Comparison of ENCODE assay signal across 24 mouse cellular contexts in the genomic region with DNA sequence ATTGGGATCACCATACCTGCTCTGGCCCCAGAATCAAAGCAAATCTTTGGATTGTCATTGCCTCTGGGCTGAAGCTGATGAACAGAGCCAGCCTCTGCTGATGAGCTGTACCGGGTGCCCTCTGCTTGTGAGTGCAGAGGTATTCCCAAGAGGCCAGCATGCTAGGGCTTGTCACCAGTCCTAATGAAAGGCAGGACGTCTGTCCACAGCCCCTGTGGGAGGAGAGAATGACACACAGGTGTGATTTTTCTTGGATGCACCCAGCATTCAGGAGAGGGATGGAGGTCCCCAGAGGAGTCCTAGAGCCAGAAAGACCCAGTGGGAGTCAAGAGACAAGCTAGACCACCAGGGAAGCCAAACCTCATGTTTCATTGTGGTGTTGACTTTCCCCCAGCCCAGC. TPM values are rescaled to one million over a fixed set of nuclear protein-coding genes. Genes with fewer than 3 reads are reported as not detected.
DNase-seq lines count a peak whose midpoint lies in the region; ATAC-seq and TF ChIP-seq lines count a peak whose summit lies in the region.
"Had no signal": no experiment of that assay in that cellular context is flagged by ENCODE, and none has a peak within 500 bp of the region (broad histone marks: within the 10 kb centered on the region; RNA-seq: fewer than 3 reads in every experiment).

No protein-coding gene starts in this region.

- H3K36me3 ChIP-seq in embryonic facial prominence, embryonic 14.5 days (ENCODE audit: control insufficient read depth, insufficient read depth, low read length), result no peaks in the 10 kb centered on the region
- no peaks in the 10 kb centered on the region for H3K36me3 ChIP-seq in embryonic facial prominence, embryonic 10.5 days (replicated peaks)
- no peaks in the 10 kb centered on the region for H3K36me3 ChIP-seq in midbrain, embryonic 11.5 days (ENCODE audit: control insufficient read depth, insufficient read depth, low read length)
- no peaks in the 10 kb centered on the region for H3K36me3 ChIP-seq in midbrain, embryonic 10.5 days
- H3K36me3 ChIP-seq in limb, embryonic 10.5 days, result no peaks in the 10 kb centered on the region
- H3K36me3 ChIP-seq: embryonic facial prominence, embryonic 12.5 days; forebrain, embryonic 15.5 days had no signal

- H3K27me3 ChIP-seq in embryonic facial prominence, embryonic 14.5 days (replicated peaks; ENCODE audit: control insufficient read depth, insufficient read depth, low read length), result no peaks in the 10 kb centered on the region
- H3K27me3 ChIP-seq in embryonic facial prominence, embryonic 10.5 days (replicated peaks; ENCODE audit: low read depth, poor library complexity, severe bottlenecking), result no peaks in the 10 kb centered on the region
- H3K27me3 ChIP-seq in midbrain, embryonic 11.5 days (ENCODE audit: control insufficient read depth, insufficient read depth, low read length), result no peaks in the 10 kb centered on the region
- no peaks in the 10 kb centered on the region for H3K27me3 ChIP-seq in midbrain, embryonic 10.5 days (ENCODE audit: low read depth, poor library complexity, severe bottlenecking)
- no peaks in the 10 kb centered on the region for H3K27me3 ChIP-seq in limb, embryonic 10.5 days (ENCODE audit: low read depth, poor library complexity, severe bottlenecking)
- H3K27me3 ChIP-seq: embryonic facial prominence, embryonic 12.5 days; forebrain, embryonic 13.5 days; forebrain, embryonic 15.5 days had no signal

- TF ChIP-seq CTCF in lung, adult 2 months (IDR thresholded peaks at IDR 0.05; ENCODE audit: insufficient read depth, low read length), result no peak

- peak; percentile 19 for DNase-seq in embryonic facial prominence, embryonic 14.5 days (ENCODE audit: low spot score)
- no peak for DNase-seq in embryonic facial prominence, embryonic 10.5 days (ENCODE audit: low spot score)
- peak; percentile 14 for DNase-seq in midbrain, embryonic 11.5 days (ENCODE audit: low spot score, missing footprints)
- no peak for DNase-seq in midbrain, embryonic 10.5 days (ENCODE audit: low spot score)
- peak; percentile 21 for DNase-seq in limb, embryonic 10.5 days (ENCODE audit: low spot score)
- DNase-seq in spleen, postnatal 10 days (ENCODE audit: low spot score in 2 of 2), result no peak
- no peak for DNase-seq in lung, adult 2 months
- DNase-seq: adrenal gland, adult 2 months; adrenal gland, postnatal 10 days; adrenal gland, postnatal 25 days; B cell, adult 2 months; cerebellum, adult 11 months; cerebellum, adult 18-20 months; cerebellum, adult 8-10 months; cerebellum, adult 9-11 months; cerebellum, postnatal 14 days; cerebellum, postnatal 36 days; embryo, embryonic 11 days had no signal

- no peaks in the 10 kb centered on the region for H3K9me3 ChIP-seq in embryonic facial prominence, embryonic 14.5 days (ENCODE audit: control insufficient read depth, low read length)
- no peaks in the 10 kb centered on the region for H3K9me3 ChIP-seq in embryonic facial prominence, embryonic 10.5 days
- H3K9me3 ChIP-seq in midbrain, embryonic 11.5 days (ENCODE audit: control insufficient read depth, low read length), result no peaks in the 10 kb centered on the region
- H3K9me3 ChIP-seq in midbrain, embryonic 10.5 days (replicated peaks), result no peaks in the 10 kb centered on the region
- H3K9me3 ChIP-seq in limb, embryonic 10.5 days (replicated peaks), result no peaks in the 10 kb centered on the region
- H3K9me3 ChIP-seq: embryonic facial prominence, embryonic 12.5 days; forebrain, embryonic 13.5 days; forebrain, embryonic 15.5 days had no signal

- no peak overlapping the region for H3K4me2 ChIP-seq in embryonic facial prominence, embryonic 14.5 days (ENCODE audit: low read depth, low read length)
- no peak overlapping the region for H3K4me2 ChIP-seq in midbrain, embryonic 11.5 days
- H3K4me2 ChIP-seq: embryonic facial prominence, embryonic 12.5 days; forebrain, embryonic 13.5 days; forebrain, embryonic 15.5 days had no signal

- ATAC-seq in embryonic facial prominence, embryonic 14.5 days (ENCODE audit: low read depth), result no peak
- no peak for ATAC-seq in midbrain, embryonic 11.5 days (ENCODE audit: low FRiP score)
- ATAC-seq: CD4-positive, CD25-positive, alpha-beta regulatory T cell, adult 4 months; forebrain, embryonic 13.5 days; forebrain, embryonic 15.5 days had no signal

- no peak overlapping the region for H3K27ac ChIP-seq in embryonic facial prominence, embryonic 14.5 days (replicated peaks; ENCODE audit: low read depth, low read length)
- H3K27ac ChIP-seq in embryonic facial prominence, embryonic 10.5 days (replicated peaks), result no peak overlapping the region; the same call in 1 of the 2 replicates
- H3K27ac ChIP-seq in midbrain, embryonic 11.5 days (ENCODE audit: low read depth, low read length), result no peak overlapping the region
- H3K27ac ChIP-seq in midbrain, embryonic 10.5 days (replicated peaks), result no peak overlapping the region
- H3K27ac ChIP-seq in limb, embryonic 10.5 days, result no peak overlapping the region
- H3K27ac ChIP-seq: embryonic facial prominence, embryonic 12.5 days; forebrain, embryonic 13.5 days; forebrain, embryonic 15.5 days had no signal

- no peak overlapping the region for H3K9ac ChIP-seq in embryonic facial prominence, embryonic 14.5 days (ENCODE audit: low read depth, low read length)
- H3K9ac ChIP-seq in midbrain, embryonic 11.5 days (ENCODE audit: low read length), result no peak overlapping the region
- H3K9ac ChIP-seq: embryonic facial prominence, embryonic 12.5 days; forebrain, embryonic 13.5 days; forebrain, embryonic 15.5 days had no signal

- no peak for TF ChIP-seq POLR2A in lung, adult 2 months (IDR thresholded peaks at IDR 0.05; ENCODE audit: borderline replicate concordance, extremely low read depth, low read depth, low read length)

- WGBS in embryonic facial prominence, embryonic 14.5 days, result 80% methylated on average over 2 of the region's 2 CpGs
- 74% methylated on average over 2 of the region's 2 CpGs for WGBS in embryonic facial prominence, embryonic 10.5 days
- WGBS in midbrain, embryonic 11.5 days, result 72% methylated on average over 2 of the region's 2 CpGs
- WGBS in midbrain, embryonic 10.5 days, result 75% methylated on average over 2 of the region's 2 CpGs
- WGBS in limb, embryonic 10.5 days, result 49% methylated on average over 2 of the region's 2 CpGs
- 54% methylated on average over 2 of the region's 2 CpGs for WGBS in lung, adult 2 months

- no peaks in the 10 kb centered on the region for H3K4me1 ChIP-seq in embryonic facial prominence, embryonic 14.5 days (ENCODE audit: control insufficient read depth, insufficient read depth, low read length)
- no peaks in the 10 kb centered on the region for H3K4me1 ChIP-seq in embryonic facial prominence, embryonic 10.5 days
- H3K4me1 ChIP-seq in midbrain, embryonic 11.5 days (ENCODE audit: control insufficient read depth, insufficient read depth, low read length), result no peaks in the 10 kb centered on the region
- H3K4me1 ChIP-seq in midbrain, embryonic 10.5 days, result no peaks in the 10 kb centered on the region
- H3K4me1 ChIP-seq in limb, embryonic 10.5 days, result no peaks in the 10 kb centered on the region
- H3K4me1 ChIP-seq in lung, adult 2 months (ENCODE audit: control insufficient read depth, insufficient read depth, low read length), result no peaks in the 10 kb centered on the region
- H3K4me1 ChIP-seq: embryonic facial prominence, embryonic 12.5 days; forebrain, embryonic 13.5 days; forebrain, embryonic 15.5 days had no signal

- no peak overlapping the region for H3K4me3 ChIP-seq in embryonic facial prominence, embryonic 14.5 days (ENCODE audit: low read depth, low read length)
- no peak overlapping the region for H3K4me3 ChIP-seq in embryonic facial prominence, embryonic 10.5 days
- no peak overlapping the region for H3K4me3 ChIP-seq in midbrain, embryonic 11.5 days (ENCODE audit: low read depth, low read length)
- H3K4me3 ChIP-seq in midbrain, embryonic 10.5 days, result no peak overlapping the region
- no peak overlapping the region for H3K4me3 ChIP-seq in limb, embryonic 10.5 days
- no peak overlapping the region for H3K4me3 ChIP-seq in lung, adult 2 months (replicated peaks; ENCODE audit: extremely low read depth, low read depth, low read length)
- H3K4me3 ChIP-seq: embryonic facial prominence, embryonic 12.5 days; forebrain, embryonic 13.5 days; forebrain, embryonic 15.5 days had no signal

RNA-seq across cellular contexts. Expression of a gene that starts 27.6 kb away (rescaled TPM):
- polyA plus RNA-seq in embryonic facial prominence, embryonic 14.5 days (2014; fragmentation: Nextera tagmentation; extraction: Ambion mirVana), result 0.76 and 1.2 TPM in 2 replicates
- polyA plus RNA-seq in embryonic facial prominence, embryonic 10.5 days (2016; fragmentation: Nextera tagmentation; extraction: Ambion mirVana), result 0.16 and 0.35 TPM in 2 replicates
- polyA plus RNA-seq in midbrain, embryonic 11.5 days (2014; fragmentation: Nextera tagmentation; extraction: Ambion mirVana), result 0.05 and 0.06 TPM in 2 replicates
- polyA plus RNA-seq in midbrain, embryonic 10.5 days (2016; fragmentation: Nextera tagmentation; extraction: Ambion mirVana), result 0.06 and 0.12 TPM in 2 replicates
- 0.15 TPM in 1 of 2 replicates, not detected in the other for polyA plus RNA-seq in limb, embryonic 10.5 days (2016; fragmentation: Nextera tagmentation; extraction: Ambion mirVana)
- polyA plus RNA-seq in lung, adult 2 months (2012; rRNA removed), result 3.1 and 4.0 TPM in 2 replicates

RNA-seq across cellular contexts. Expression of a gene that starts 52.5 kb away (rescaled TPM):
- not detected in 2 replicates for polyA plus RNA-seq in embryonic facial prominence, embryonic 14.5 days (2014; fragmentation: Nextera tagmentation; extraction: Ambion mirVana)
- polyA plus RNA-seq in embryonic facial prominence, embryonic 10.5 days (2016; fragmentation: Nextera tagmentation; extraction: Ambion mirVana), result not detected in 2 replicates
- polyA plus RNA-seq in midbrain, embryonic 11.5 days (2014; fragmentation: Nextera tagmentation; extraction: Ambion mirVana), result not detected in 2 replicates
- polyA plus RNA-seq in midbrain, embryonic 10.5 days (2016; fragmentation: Nextera tagmentation; extraction: Ambion mirVana), result not detected in 2 replicates
- polyA plus RNA-seq in limb, embryonic 10.5 days (2016; fragmentation: Nextera tagmentation; extraction: Ambion mirVana), result not detected in 2 replicates
- polyA plus RNA-seq in lung, adult 2 months (2012; rRNA removed), result not detected in 2 replicates
- polyA plus RNA-seq: adrenal gland, adult 2 months; brain, embryonic 14.5 days; CD4-positive, CD25-positive, alpha-beta regulatory T cell, adult 4 months; embryonic facial prominence, embryonic 12.5 days; forebrain, embryonic 11.5 days; forebrain, embryonic 13.5 days; forebrain, embryonic 15.5 days had no signal

Comparison
In these comparisons a context has a peak if more than half of its experiments do, and no peak if none do; other contexts are left out.
1. DNase-seq: peak in embryonic facial prominence, embryonic 14.5 days (single experiment), midbrain, embryonic 11.5 days (single experiment) and limb, embryonic 10.5 days (single experiment); none in embryonic facial prominence, embryonic 10.5 days (single experiment), midbrain, embryonic 10.5 days (single experiment), spleen, postnatal 10 days (0 of 2) and lung, adult 2 months (single experiment).